1 mouse cellular context compared by ENCODE assay signal in the genomic region with DNA sequence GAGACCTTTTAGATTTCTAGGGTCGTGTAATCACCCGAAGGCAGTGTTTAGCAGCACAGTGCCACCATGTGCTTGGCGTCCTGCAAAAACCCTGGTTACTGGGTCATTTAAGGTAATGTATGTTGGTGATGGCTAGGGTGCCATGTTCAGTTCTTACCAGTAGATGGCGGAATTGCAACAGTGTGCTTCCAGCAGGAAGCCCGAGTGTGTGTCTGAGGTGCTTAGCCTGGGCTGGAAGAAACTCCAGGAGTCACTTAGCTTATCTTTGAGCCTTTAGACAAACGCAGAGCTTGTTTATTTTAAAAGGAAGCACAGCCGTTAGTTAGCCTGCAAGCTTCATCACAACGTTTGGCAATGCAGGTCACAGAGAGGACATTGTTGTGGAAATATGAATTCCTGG.
TF ChIP-seq lines count a peak whose summit lies in the region.

No protein-coding gene starts in this region.

TF ChIP-seq in MEL, 35 proteins besides CTCF, POLR2A, EP300 and RAD21 (continued from another document):
- TF ChIP-seq MYC (IDR thresholded peaks at IDR 0.05; ENCODE audit: low read depth, low read length) = peak; percentile 92
- TF ChIP-seq MAX (IDR thresholded peaks at IDR 0.05; ENCODE audit: low read length) = peak; percentile 80
- TF ChIP-seq HCFC1 (IDR thresholded peaks at IDR 0.05; ENCODE audit: low read depth, low read length) = no peak
- no peak for TF ChIP-seq ZNF384 (IDR thresholded peaks at IDR 0.05; ENCODE audit: low read depth, low read length)
- TF ChIP-seq SIN3A (IDR thresholded peaks at IDR 0.05; ENCODE audit: low read length) = peak; percentile 72
- peak; percentile 94 for TF ChIP-seq SMC3 (IDR thresholded peaks at IDR 0.05; ENCODE audit: low read depth, low read length)
- 0 out of 2 replicates have a peak, but pooled peaks have one; percentile 1 for TF ChIP-seq JUND (IDR thresholded peaks at IDR 0.05; ENCODE audit: low read depth, low read length)
- no peak for TF ChIP-seq ZMIZ1 (IDR thresholded peaks at IDR 0.05; ENCODE audit: low read depth, low read length)
- TF ChIP-seq MEF2A (IDR thresholded peaks at IDR 0.05; ENCODE audit: extremely low read depth, insufficient replicate concordance, low read depth, low read length, poor library complexity, severe bottlenecking) = no peak
